Mouse (Mus musculus): ENCODE results near the gene Atp2b1. TPM values are rescaled to one million over a fixed set of nuclear protein-coding genes. Genes with fewer than 3 reads are reported as not detected.

The Atp2b1 gene
- total and polyA plus RNA-seq, 3 experiments, result 25.0 to 41.7 (median 31.7) TPM

GRCm38 (mm10) chr10:98946031-98946791 is 32.0 kb downstream of the Atp2b1 start:
- Histone ChIP-seq H3K79me2 (replicated peaks; ENCODE audit: control insufficient read depth, extremely low read depth, insufficient read depth, poor library complexity, severe bottlenecking) (peaks cover 60% of the 10 kb centered on the region), H3K27ac (ENCODE audit: insufficient read depth, low read depth) (no peak overlapping the region), H3K27me3 (replicated peaks) (no peaks in the 10 kb centered on the region), H3K4me2 (ENCODE audit: insufficient read depth, low read depth, poor library complexity, severe bottlenecking) (no peak overlapping the region), H3K9ac (ENCODE audit: insufficient read depth, low read depth) (no peak overlapping the region), H3K36me3 (replicated peaks in 1 of 2; ENCODE audit: control insufficient read depth in 1 of 2, insufficient read depth in 1 of 2, low read length in 1 of 2) (peaks cover 0 to 11% of the 10 kb centered on the region in 2 experiments), H3K4me1 (ENCODE audit: control insufficient read depth in 1 of 2, insufficient read depth in 2 of 2) (peaks cover 19 to 92% of the 10 kb centered on the region in 2 experiments; a peak in 3 of 4 replicates), H3K9me3 (replicated peaks; ENCODE audit: low read length) (no peaks in the 10 kb centered on the region), H3K4me3 (replicated peaks in 1 of 3; ENCODE audit: low read depth in 2 of 3, low read length in 2 of 3, poor library complexity in 1 of 3) (no peak overlapping the region)
- in situ Hi-C loops (cut with MboI; ENCODE audit: low pct_ligation_motif_present, low pct_unique_long_range_greater_than_20kb, low sequenced_read_pairs), result no loop called here
- TF ChIP-seq CHD2 (IDR thresholded peaks at IDR 0.05; ENCODE audit: low read length) (no peak), CTCF (conservative IDR thresholded peaks at IDR 0.05 in 1 of 2, IDR thresholded peaks at IDR 0.05 in 1 of 2; ENCODE audit: low read depth in 2 of 2, low read length in 2 of 2) (peak in 1 of 2 experiments; percentile 16; a peak in 1 of 4 replicates)
- dilution Hi-C loops (cut with MboI; ENCODE audit: extremely low pct_ligation_motif_present, extremely low pct_unique_long_range_greater_than_20kb, low sequenced_read_pairs), result no loop called here
- DNase-seq (ENCODE audit: extremely low read depth), result no peak

- Histone ChIP-seq H3K27ac (ENCODE audit: insufficient read depth, low read depth) (no peak overlapping the region), H3K27me3 (replicated peaks) (no peaks in the 10 kb centered on the region), H3K9ac (ENCODE audit: insufficient read depth, low read depth) (no peak overlapping the region), H3K4me2 (ENCODE audit: insufficient read depth, low read depth, poor library complexity, severe bottlenecking) (peak overlapping the region; percentile 44; the same call in 1 of the 2 replicates), H3K36me3 (replicated peaks in 1 of 2; ENCODE audit: control insufficient read depth in 1 of 2, insufficient read depth in 1 of 2, low read length in 1 of 2) (peaks cover 0 to 18% of the 10 kb centered on the region in 2 experiments), H3K9me3 (replicated peaks; ENCODE audit: low read length) (no peaks in the 10 kb centered on the region), H3K79me2 (replicated peaks; ENCODE audit: control insufficient read depth, extremely low read depth, insufficient read depth, poor library complexity, severe bottlenecking) (peaks cover 57% of the 10 kb centered on the region), H3K4me3 (replicated peaks in 1 of 3; ENCODE audit: low read depth in 2 of 3, low read length in 2 of 3, poor library complexity in 1 of 3) (no peak overlapping the region), H3K4me1 (ENCODE audit: control insufficient read depth in 1 of 2, insufficient read depth in 2 of 2) (peaks cover 16 to 94% of the 10 kb centered on the region in 2 experiments; a peak in 3 of 4 replicates)
- dilution Hi-C loops (cut with MboI; ENCODE audit: extremely low pct_ligation_motif_present, extremely low pct_unique_long_range_greater_than_20kb, low sequenced_read_pairs) (no loop called here), in situ Hi-C loops (cut with MboI; ENCODE audit: low pct_ligation_motif_present, low pct_unique_long_range_greater_than_20kb, low sequenced_read_pairs) (no loop called here)
- no peak for TF ChIP-seq MAFK (IDR thresholded peaks at IDR 0.05; ENCODE audit: insufficient replicate concordance, low read length)
- no peak for TF ChIP-seq SMC3 (IDR thresholded peaks at IDR 0.05; ENCODE audit: low read depth, low read length)
- TF ChIP-seq CTCF (conservative IDR thresholded peaks at IDR 0.05 in 1 of 2, IDR thresholded peaks at IDR 0.05 in 1 of 2; ENCODE audit: low read depth in 2 of 2, low read length in 2 of 2), result no peak
- TF ChIP-seq RCOR1 (conservative IDR thresholded peaks at IDR 0.05; ENCODE audit: low read depth, low read length), result no peak
- no peak for TF ChIP-seq POLR2AphosphoS2 (IDR thresholded peaks at IDR 0.05; ENCODE audit: low read depth, low read length)
- TF ChIP-seq ETS1 (conservative IDR thresholded peaks at IDR 0.05; ENCODE audit: low read depth, low read length), result no peak
- DNase-seq (ENCODE audit: extremely low read depth), result no peak
Observed at GRCm38 (mm10) chr10:98947206-98947605, 33.0 kb downstream of the Atp2b1 start.

- dilution Hi-C loops (cut with MboI; ENCODE audit: extremely low pct_ligation_motif_present, extremely low pct_unique_long_range_greater_than_20kb, low sequenced_read_pairs) (no loop called here), in situ Hi-C loops (cut with MboI; ENCODE audit: low pct_ligation_motif_present, low pct_unique_long_range_greater_than_20kb, low sequenced_read_pairs) (no loop called here)
- H3K27me3 ChIP-seq (replicated peaks), result no peaks in the 10 kb centered on the region
- no peak overlapping the region for H3K9ac ChIP-seq (ENCODE audit: insufficient read depth, low read depth)
- H3K4me1 ChIP-seq (ENCODE audit: control insufficient read depth in 1 of 2, insufficient read depth in 2 of 2), result peaks cover 14 to 85% of the 10 kb centered on the region in 2 experiments; a peak in 3 of 4 replicates
- no peaks in the 10 kb centered on the region for H3K9me3 ChIP-seq (replicated peaks; ENCODE audit: low read length)
- no peak overlapping the region for H3K27ac ChIP-seq (ENCODE audit: insufficient read depth, low read depth)
- no peak for DNase-seq (ENCODE audit: extremely low read depth)
- peaks cover 0 to 18% of the 10 kb centered on the region in 2 experiments for H3K36me3 ChIP-seq (replicated peaks in 1 of 2; ENCODE audit: control insufficient read depth in 1 of 2, insufficient read depth in 1 of 2, low read length in 1 of 2)
- H3K79me2 ChIP-seq (replicated peaks; ENCODE audit: control insufficient read depth, extremely low read depth, insufficient read depth, poor library complexity, severe bottlenecking), result peaks cover 51% of the 10 kb centered on the region
- H3K4me2 ChIP-seq (ENCODE audit: insufficient read depth, low read depth, poor library complexity, severe bottlenecking), result no peak overlapping the region
- TF ChIP-seq UBTF (IDR thresholded peaks at IDR 0.05; ENCODE audit: low read depth, low read length) (no peak), ELF1 (IDR thresholded peaks at IDR 0.05; ENCODE audit: low read depth, low read length) (no peak), MAX (IDR thresholded peaks at IDR 0.05; ENCODE audit: low read length) (no peak), NRF1 (IDR thresholded peaks at IDR 0.05; ENCODE audit: low read depth, low read length) (no peak), IRF4 (IDR thresholded peaks at IDR 0.05; ENCODE audit: low read depth, low read length) (no peak)
- no peak overlapping the region for H3K4me3 ChIP-seq (replicated peaks in 1 of 3; ENCODE audit: low read depth in 2 of 3, low read length in 2 of 3, poor library complexity in 1 of 3)
Observed at GRCm38 (mm10) chr10:98948096-98948495, 33.9 kb downstream of the Atp2b1 start.

Data from CH12.LX (cell line).